In genomic region chr13:108329693-108330092, GRCm38 (mm10) we compare ENCODE assay signal across 9 mouse cellular contexts. TPM values are rescaled to one million over a fixed set of nuclear protein-coding genes. Genes with fewer than 3 reads are reported as not detected.
DNase-seq lines count a peak whose midpoint lies in the region; ATAC-seq and TF ChIP-seq lines count a peak whose summit lies in the region.
"Had no signal": no experiment of that assay in that cellular context is flagged by ENCODE, and none has a peak within 500 bp of the region (broad histone marks: within the 10 kb centered on the region; RNA-seq: fewer than 3 reads in every experiment).

No protein-coding gene starts in this region.

- peak; percentile 45 to 46; a peak in 3 of 4 replicates for ATAC-seq in hematopoietic stem cell, adult 5-6 weeks (replicated peaks in 1 of 2; ENCODE audit: insufficient read depth in 1 of 2, low FRiP score in 2 of 2, low TSS enrichment in 1 of 2, low read depth in 1 of 2, poor library complexity in 2 of 2, severe bottlenecking in 2 of 2)

- TF ChIP-seq CTCF in gastrocnemius, adult 2 months (IDR thresholded peaks at IDR 0.05) = peak; percentile 70

- H3K27ac ChIP-seq in gastrocnemius, adult 2 months = no peak overlapping the region

- intact Hi-C loops in gastrocnemius, adult 2 months (cut with DNase I) = loop anchor here (2.0 to 10.0 kb wide), 3 partner anchors 115 to 165 kb away; partner anchors contain the start of gene Elovl7
- intact Hi-C loops in gastrocnemius, postnatal 14 days (cut with DNase I; ENCODE audit: low total_unique reads) = loop anchor here (5.0 kb wide), 1 partner anchor 137 kb away; no protein-coding TSS in a partner anchor

- no peak overlapping the region for H3K4me3 ChIP-seq in gastrocnemius, adult 2 months

- DNase-seq in gastrocnemius, adult 2 months = no peak
- no peak for DNase-seq in gastrocnemius, postnatal 25 days
- peak; percentile 32 for DNase-seq in 3134 (ENCODE audit: extremely low read depth, insufficient read length, low spot score)
- DNase-seq in NIH3T3 (ENCODE audit: low read depth) = peak; percentile 65
- DNase-seq in spleen, adult 18-20 months = no peak
- DNase-seq in gastrocnemius, postnatal 14 days = no peak
- DNase-seq in gastrocnemius, postnatal 4 days (ENCODE audit: low spot score in 2 of 2) = no peak
- DNase-seq: thymus, postnatal 25 days had no signal

RNA-seq across cellular contexts. Expression of gene Depdc1b, which starts 13.6 kb away (rescaled TPM):
- not detected for total RNA-seq in gastrocnemius, adult 2 months (2021)
- total RNA-seq in gastrocnemius, postnatal 25 days (2021) = under 1 TPM in 1 of 2 experiments, not detected in 1; 0.35 TPM
- total RNA-seq in hematopoietic stem cell, adult 5-6 weeks (2017) = 16.1 and 19.9 TPM in 2 replicates
- under 1 TPM; 0.82 to 0.92 TPM for total RNA-seq in gastrocnemius, postnatal 14 days (2021)
- total RNA-seq in gastrocnemius, postnatal 4 days (2021) = 1 to 10 TPM; 3.6 to 4.2 TPM

Comparison
In these comparisons a context has a peak if more than half of its experiments do, and no peak if none do; other contexts are left out.
1. DNase-seq: peak in 3134 (single experiment) and NIH3T3 (single experiment); none in gastrocnemius, adult 2 months (single experiment), gastrocnemius, postnatal 25 days (single experiment), spleen, adult 18-20 months (0 of 2), gastrocnemius, postnatal 14 days (single experiment) and gastrocnemius, postnatal 4 days (0 of 2).